Mouse (Mus musculus) CD4-positive, CD25-positive, alpha-beta regulatory T cell, adult 9 weeks (primary cell): ENCODE results near the gene Jup. TPM values are rescaled to one million over a fixed set of nuclear protein-coding genes. Genes with fewer than 3 reads are reported as not detected.

Experiments
- polyA plus RNA-seq: library from polyadenylated mRNA; unstranded; fragments of 100-300 nt; shearing (Covaris generic); gene quantifications from one replicate; pipeline ENCODE4 v1.2.1, GENCODE M21; 2017

Jup gene
- 2.5 TPM for polyA plus RNA-seq

DNA sequence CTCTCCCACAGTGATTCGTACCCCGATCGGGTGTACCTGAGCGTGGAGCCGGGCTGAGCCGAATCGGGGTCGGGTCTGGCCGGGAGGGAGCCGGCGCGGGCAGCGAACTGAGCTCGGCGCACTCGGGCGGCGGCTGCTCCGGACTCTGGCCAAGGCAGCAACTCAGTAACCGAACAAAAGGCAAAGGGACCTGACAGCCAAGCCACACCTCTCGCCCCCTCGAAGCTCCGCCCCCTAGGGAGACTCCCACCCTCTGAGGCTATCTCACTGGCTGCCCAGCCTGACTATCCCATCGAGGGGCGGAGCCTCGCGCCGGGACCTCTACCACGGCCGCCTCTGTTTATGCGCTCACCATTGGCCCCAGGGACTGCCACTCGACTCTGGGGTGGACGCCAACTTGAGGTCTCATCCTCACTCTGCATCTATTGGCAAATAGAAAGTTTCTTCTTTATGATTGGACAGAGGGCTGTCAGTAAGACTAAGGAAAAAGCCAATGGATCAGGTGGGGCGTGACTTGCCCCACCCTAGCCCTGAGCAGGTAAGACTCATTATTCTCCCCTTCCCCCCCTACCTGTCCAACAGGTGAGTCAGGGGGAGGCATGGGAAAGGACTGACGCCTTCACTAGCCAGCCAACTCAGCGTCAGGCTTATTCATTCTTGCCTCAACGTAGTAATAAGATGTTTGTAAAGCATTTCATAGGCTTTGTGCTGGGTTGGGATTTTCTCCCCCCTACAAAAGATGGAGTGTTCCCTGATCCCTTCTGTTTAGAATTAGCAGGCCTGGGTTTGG is at the start of gene Jup:
TSS of gene Jup (minus strand) at position 164 of the 790 bp plus-strand sequence.

DNA sequence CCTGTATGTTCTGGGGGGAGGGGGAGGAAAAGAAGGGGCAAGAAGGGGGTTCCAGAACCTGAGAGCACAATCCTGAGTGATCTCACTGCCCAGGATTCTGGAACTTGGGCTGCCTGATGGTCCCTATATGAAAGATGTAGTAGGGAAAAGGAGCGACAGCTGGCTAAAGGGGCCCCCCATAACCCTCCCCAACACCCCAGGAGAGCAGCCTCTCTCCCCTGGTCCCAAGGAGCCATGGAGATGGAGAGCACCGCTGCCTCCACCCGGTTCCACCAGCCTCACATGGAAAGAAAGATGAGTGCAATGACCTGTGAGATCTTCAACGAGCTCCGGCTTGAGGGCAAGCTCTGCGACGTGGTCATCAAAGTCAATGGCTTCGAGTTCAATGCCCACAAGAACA is 44.2 kb upstream of the Jup start, which contains the start of the genes Nt5c3b and Klhl10:
TSS of gene Nt5c3b (minus strand) at position 12 of the 400 bp plus-strand sequence.
TSS of gene Klhl10 (plus strand) at position 121 of the 400 bp plus-strand sequence.

GRCm38 (mm10) chr11:100414914-100415822 is 17.6 kb upstream of the Jup start, which contains the start of gene Fkbp10:
Gene Fkbp10 (plus strand): TSS chr11:100415697.

DNA sequence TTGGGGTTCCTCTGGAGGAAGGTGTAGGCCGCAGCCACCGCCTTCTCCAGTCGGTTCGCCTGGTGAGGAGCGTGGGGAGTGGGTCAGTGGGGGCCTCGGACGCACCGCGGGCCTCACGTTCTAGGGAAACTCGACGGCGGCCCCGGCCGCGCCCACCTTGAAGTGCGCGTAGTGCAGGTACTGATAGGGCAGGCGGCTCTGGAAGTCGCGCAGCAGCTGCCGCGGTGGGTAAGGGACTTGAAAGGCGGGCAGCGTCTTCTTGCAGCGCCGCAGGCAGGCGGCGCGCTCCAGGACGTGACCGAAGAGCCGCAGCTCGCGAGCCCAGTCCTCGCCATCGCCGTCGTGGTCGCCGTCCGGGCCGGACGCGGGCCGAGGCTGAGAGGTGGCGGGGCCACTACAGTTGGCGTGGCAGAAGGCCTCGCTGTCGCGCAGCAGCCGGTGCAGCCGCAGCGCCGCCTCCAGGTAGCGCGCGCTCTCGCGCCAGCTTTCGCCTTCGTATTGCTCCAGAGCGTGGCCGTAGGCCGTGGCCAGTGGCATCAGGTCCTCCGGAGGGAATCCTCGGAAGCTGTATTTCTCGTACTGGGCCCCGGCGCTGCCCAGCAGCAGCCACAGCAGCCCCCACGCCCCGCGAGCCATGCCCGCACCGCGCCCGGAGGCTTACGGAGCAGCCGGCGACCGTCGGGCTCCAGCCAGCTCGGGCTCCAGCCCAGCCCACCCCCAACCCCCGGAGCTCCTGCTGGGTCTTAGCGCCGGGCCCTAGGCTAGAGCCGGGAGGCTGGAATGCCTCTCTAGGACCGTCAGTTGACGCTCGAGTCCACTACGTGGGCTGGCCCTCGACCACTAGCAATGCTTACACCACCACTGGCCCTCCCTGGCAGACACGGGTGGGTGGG is 16.7 kb upstream of the Jup start, which contains the start of gene P3h4:
TSS of gene P3h4 (minus strand) at position 816 of the 893 bp plus-strand sequence.

DNA sequence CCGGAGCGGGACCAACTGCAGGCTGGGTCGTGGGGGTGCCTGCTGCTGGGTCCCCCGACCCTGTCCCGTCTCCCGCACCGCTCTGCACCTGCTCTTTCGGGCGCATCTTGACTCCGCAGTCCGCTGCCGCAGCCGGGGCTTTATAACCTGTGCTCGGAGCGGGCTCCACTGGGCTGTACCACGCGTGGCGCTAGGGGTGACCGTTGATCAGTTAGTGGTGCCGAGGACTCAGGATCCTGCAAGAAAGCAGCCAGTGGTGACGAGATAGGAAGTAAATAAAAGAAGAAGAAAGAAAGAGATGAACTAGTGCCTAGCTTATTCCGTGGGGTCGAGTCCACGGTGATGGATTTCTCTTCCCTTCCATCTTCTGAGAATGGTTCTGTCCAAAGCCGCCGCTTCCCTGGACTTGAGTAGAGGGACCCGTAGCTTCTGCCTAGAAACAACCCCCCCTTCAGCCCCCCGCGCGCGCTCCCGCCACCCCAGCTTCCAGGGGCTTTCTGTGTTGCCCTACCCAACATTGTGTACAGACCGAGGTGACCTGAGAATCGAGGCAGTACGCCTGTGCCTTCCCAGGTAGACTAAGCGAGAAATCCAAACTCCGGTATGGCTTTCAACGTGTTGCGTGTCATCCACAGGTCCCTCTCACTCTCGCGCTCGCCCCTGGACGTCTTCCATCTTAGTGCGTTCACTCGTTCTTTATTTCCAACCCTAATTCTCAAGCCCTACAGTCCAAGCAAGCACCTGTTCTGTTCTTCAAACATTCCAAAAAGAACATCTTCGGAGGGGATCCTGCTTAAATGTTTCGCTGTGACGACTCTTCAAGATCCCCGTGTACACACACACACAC is 41.4 kb downstream of the Jup start, which contains the start of gene Hap1:
TSS of gene Hap1 (minus strand) at position 157 of the 847 bp plus-strand sequence.

DNA sequence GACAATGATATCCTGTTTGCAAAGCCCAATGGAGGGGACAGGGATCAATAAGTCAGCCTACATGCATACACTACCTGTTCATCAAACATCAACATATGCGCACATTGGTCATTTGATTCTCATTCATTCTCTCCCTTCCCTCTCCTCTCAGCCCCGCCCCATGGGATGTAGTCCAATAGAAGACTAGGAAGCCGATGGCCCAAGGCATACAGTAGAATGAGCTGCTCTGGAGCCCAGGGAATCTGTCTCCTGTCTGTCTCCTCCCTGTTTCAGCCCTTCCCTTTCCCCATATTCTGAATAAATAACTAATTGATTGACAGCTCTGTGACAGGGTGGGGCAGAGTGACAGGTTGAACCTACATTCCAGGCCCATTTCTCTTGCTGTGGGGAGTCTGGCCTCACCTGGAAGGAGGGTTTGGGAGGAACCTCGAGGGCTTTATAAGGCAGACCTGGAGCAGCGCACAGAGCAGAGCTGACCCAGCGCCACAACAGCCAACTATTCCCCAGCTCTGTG is 63.6 kb downstream of the Jup start, which contains the start of gene Gast:
TSS of gene Gast (plus strand) at position 464 of the 514 bp plus-strand sequence.

DNA sequence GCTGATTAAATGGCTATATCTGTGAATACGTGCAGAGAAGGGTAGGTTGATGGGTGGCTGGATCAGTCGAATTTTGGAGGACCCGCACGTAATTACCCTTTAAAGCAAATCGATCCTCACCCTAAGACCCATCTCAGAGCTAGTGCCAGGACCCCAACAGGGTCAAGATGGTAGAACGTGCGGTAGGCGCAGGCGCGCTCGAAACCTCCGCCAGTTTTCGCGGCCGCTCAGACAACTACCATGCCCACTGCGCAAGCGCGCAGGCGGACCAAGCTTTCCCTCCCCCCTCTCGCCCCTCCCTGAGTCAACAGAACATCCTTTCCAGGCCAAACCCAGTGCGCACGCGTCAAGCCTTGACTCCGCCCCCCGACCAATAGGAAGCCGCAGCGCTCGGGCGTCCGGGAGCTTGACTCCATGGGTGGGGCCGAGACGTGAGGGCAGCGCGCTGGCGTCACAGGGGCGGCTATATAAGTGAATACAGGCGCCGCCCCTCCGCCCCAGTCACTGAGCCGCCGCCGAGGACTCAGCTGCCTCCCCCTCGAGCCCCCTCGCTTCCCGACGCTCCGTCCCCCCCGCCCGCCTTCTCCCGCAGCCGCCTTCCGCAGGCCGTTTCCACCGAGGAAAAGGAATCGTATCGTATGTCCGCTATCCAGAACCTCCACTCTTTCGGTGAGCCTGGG is 77.9 kb downstream of the Jup start, which contains the start of gene Eif1:
TSS of gene Eif1 (plus strand) at position 394 of the 680 bp plus-strand sequence.

Other genes with a start within 250 kb of the Jup start
- gene Krt19, start 249.1 kb downstream of the Jup start, polyA plus RNA-seq = not detected
- gene Krt9, start 204.5 kb downstream of the Jup start, polyA plus RNA-seq = not detected
- gene Krt14, start 190.2 kb downstream of the Jup start, polyA plus RNA-seq = not detected
- not detected for gene Krt16, start 148.9 kb downstream of the Jup start, polyA plus RNA-seq
- 3.8 TPM for gene Krt17, start 136.7 kb downstream of the Jup start, polyA plus RNA-seq
- not detected for gene Krt42, start 127.9 kb downstream of the Jup start, polyA plus RNA-seq
- gene Eif1, start 77.9 kb downstream of the Jup start, polyA plus RNA-seq = 3,233 TPM
- gene Gast, start 63.4 kb downstream of the Jup start, polyA plus RNA-seq = not detected
- 2.6 TPM for gene Hap1, start 41.6 kb downstream of the Jup start, polyA plus RNA-seq
- gene P3h4, start 17.1 kb upstream of the Jup start, polyA plus RNA-seq = not detected
- not detected for gene Fkbp10, start 17.9 kb upstream of the Jup start, polyA plus RNA-seq
- 166 TPM for gene Nt5c3b, start 44.0 kb upstream of the Jup start, polyA plus RNA-seq
- gene Klhl10, start 44.2 kb upstream of the Jup start, polyA plus RNA-seq = 0.45 TPM
- gene Klhl11, start 75.0 kb upstream of the Jup start, polyA plus RNA-seq = 2.9 TPM
- gene Acly, start 130.2 kb upstream of the Jup start, polyA plus RNA-seq = 206 TPM
- 0.15 TPM for gene Ttc25, start 147.8 kb upstream of the Jup start, polyA plus RNA-seq
- 425 TPM for gene Cnp, start 177.1 kb upstream of the Jup start, polyA plus RNA-seq
- gene Nkiras2, start 221.5 kb upstream of the Jup start, polyA plus RNA-seq = 33.4 TPM
- 661 TPM for gene Dnajc7, start 222.4 kb upstream of the Jup start, polyA plus RNA-seq